Mouse (Mus musculus): ENCODE measurements around the gene Sept9.
"Not testable (repeated sequence)": the region's sequence is repeated elsewhere in the genome, so short reads cannot be mapped to it uniquely, and the experiment has no call there.

The Sept9 gene

GRCm38 (mm10) chr11:117338503-117338902 lies 139.0 kb downstream of the Sept9 start:
- no peak for DNase-seq (ENCODE audit: extremely low read depth, low read depth, low spot score)

DNA sequence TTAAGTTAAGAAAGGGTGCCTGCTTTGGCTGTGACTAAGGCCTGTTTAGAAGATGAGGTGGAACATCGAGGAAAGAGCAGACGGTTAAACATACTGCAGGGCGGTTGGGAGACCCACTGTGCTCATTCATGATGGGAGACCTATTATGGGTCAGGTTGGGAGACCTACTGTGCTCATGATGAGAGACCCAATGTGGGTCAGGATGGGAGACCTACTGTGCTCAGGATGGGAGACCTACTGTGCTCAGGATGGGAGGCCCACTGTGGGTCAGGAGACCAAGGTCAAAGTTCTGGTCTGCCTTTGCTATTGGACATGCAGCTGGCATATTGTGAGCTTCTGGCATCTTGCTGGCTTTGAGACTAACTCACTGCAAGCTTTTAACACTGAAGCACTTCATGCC lies 139.6 kb downstream of the Sept9 start:
- no peak for DNase-seq (ENCODE audit: extremely low read depth, low read depth, low spot score)

DNA sequence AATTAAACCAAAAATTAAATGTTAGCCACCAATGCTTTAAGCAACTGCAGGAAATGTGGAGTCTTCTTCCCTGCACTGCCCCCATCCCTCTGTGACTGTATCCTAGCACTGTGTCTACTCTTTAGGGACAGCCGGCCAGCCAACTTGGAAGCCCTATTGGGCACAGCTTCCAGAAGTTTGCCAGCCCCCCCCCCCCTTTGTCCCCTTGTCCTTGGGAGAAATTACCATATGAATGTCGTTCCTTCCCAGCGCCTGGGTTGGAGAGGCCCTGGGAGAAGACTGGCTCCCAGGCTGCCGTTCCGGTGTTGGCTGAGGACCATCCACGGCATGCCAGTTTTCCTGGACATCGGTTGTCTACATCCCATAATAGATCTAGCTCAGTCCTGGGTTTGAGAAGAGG lies 141.8 kb downstream of the Sept9 start:
- no peak for DNase-seq (ENCODE audit: extremely low read depth, low read depth, low spot score)

DNA sequence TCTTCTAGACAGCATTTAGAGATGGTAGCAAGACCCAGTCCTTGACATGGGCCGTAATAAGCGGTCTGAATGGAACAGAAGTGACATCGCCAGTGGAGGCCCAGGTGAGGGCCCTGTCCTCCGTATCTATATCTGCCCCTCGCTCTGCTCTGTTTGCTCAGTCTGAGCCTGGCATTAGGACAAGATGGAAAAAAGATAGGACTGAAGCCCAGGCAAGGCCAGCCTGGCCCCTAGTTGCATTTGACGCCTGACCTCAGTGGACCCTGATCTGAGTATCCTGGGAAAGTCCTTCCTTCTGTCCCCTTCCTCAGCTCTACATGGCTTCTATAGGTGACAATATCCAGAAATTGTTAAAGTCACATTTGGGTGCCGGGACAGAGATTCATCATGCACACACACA lies 142.6 kb downstream of the Sept9 start:
- no peak for DNase-seq (ENCODE audit: extremely low read depth, low read depth, low spot score)

GRCm38 (mm10) chr11:117342490-117342889 lies 143.0 kb downstream of the Sept9 start:
- not testable (repeated sequence) for DNase-seq (ENCODE audit: extremely low read depth, low read depth, low spot score)

DNA sequence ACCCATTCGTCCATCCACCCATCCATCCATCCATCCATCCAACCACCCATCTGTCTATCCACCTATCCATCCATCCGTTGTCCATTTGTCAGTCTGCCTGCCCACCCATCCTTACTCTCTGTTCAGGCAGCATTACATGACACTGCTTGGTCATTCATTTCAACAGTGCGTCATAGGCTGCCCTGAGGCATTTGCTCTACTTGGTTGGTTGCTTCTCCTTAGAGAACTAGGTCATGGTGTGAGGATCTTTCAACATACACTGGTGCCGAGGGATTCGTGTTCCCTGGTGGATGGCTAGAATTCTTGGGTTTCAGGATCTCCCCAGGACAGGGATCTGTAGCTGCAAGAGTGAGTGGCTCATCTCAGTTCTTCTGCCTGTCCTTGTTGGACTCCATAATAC lies 144.3 kb downstream of the Sept9 start:
- no peak for DNase-seq (ENCODE audit: extremely low read depth, low read depth, low spot score)

DNA sequence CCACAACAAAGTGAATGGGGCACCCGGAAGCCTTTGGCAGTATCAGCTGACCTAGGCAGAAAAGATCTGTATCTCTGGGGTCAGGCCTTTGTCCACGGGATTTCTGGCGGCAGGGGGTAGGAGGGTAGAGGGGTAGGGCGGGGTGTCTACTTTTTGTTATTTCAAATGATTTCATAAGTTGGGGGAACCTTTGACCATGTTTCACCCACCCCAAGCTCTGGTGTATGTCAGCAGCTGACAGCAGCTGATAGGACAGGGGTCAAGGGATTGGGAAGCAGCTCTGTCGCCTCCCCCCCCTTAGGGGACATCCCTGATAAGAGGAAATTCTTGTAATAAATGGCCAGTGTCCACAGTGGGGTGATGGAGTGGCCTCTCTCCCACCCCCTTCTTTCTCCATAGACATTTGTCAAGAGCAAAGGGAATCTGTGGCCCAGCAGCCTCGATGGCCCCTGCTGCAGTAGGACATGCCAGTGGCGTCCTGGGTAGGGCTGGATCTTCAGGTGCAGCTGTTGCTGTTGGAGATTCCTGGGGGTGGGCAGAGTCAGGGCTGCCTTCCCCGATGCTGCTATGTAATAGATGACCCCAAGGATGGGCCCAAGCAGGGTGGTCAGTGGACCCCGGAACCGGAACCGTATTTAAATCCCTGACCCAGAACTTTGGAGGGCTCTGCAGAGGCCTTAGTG lies 145.0 kb downstream of the Sept9 start:
- no peak for DNase-seq (ENCODE audit: extremely low read depth, low read depth, low spot score)

- DNase-seq (ENCODE audit: extremely low read depth, low read depth, low spot score): no peak
These were observed 145.7 kb downstream of the Sept9 start for GRCm38 (mm10) chr11:117345022-117345765.

DNA sequence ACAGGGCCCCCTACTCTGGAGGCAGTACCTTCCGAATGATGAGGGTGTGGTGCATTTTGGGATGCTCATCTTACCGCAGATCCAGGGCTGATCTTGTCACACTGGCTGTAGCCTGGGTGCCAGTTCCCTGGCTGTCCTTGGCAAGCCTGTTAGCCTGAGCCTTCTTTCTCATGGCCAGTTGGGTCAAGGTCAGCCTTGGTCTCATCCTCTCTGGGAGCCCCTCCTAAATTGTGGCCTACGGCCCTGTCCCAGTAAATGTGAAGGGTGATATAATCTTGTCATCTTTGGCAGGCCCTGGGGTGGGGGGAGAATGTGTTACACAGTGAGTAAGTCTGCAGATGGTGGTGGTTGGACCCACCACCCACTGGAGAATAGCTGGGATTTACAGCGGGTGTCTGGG lies 147.8 kb downstream of the Sept9 start:
- no peak for DNase-seq (ENCODE audit: extremely low read depth, low read depth, low spot score)

DNA sequence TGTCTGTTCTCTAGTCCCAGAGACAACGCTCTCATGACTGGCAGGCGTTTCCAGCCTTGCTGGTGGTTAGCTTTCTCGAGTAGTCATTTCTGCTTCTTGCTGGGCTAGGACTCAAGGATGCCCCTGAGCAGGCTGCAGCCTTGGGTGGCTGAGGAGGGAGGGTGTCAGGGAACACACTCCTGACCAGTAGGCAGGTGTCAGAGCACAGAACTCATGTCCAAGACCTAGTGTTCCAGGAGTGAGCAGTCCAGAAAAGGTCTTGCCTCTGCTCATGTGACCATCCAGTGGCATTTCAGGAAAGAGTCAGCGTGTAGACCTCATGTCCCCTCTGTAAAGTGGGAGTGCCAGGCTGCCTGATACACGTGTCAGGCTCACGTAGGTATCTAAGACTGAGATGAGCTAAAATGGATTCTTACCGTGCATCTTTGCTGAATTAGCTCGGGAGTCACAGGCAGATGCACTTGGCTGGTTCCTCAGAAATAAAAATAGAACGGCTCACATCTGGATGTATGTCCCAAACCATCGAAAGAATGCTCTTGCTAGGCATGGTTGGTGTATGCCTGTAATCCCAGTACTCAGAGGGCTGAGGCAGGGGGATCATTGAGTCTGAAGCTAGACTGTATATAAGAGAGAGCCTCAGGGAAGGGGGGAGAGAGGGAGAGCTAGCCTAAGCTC lies 149.1 kb downstream of the Sept9 start:
- DNase-seq (ENCODE audit: extremely low read depth, low read depth, low spot score): no peak

DNA sequence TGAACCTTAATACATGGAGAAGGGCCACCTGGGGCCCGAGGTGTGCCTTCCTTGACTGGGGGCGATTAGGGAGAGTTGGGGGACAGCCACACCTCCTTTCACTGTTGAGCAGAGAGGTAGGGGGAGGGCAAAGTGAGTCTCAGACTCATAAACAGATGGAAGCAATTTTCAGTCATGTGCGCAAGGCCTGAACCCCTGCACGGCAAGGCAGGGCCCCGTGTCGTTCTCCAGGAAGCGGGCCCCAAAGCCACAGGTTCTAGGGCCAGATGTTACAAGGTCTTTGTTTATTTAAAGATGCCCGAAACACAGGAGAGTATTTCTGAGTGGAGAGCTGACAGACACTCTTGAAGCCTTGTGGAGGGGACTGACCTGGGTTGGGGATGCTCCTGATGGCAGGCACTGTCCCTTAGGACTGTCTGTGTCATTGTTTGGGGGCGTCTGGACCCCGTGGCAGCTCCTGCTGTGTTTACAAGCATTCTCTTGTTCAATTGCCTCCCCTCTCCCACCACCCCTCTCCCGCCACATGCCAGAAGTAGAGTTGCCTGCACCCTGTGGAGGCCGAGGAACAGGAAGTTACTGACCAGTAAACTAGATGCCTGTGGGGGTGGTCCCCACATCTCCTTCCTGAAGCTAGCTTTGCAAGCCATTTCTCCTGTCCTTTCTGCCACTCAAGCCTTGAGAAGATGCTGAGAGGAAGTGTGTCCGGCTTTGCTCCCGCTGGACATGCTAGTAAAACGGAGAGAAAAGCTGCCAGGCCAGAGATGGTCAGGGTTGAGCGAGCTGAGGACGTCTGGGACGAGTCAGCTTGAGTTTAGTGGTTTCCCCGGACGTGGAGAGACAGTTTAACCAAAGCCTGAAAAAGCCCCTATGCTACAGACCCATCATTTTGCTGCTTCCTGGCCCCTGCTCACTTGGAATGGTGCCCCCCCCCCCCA lies 150.2 kb downstream of the Sept9 start:
- DNase-seq (ENCODE audit: extremely low read depth, low read depth, low spot score): no peak

- no peak for DNase-seq (ENCODE audit: extremely low read depth, low read depth, low spot score)
These were observed 151.2 kb downstream of the Sept9 start for GRCm38 (mm10) chr11:117350462-117351222.

DNA sequence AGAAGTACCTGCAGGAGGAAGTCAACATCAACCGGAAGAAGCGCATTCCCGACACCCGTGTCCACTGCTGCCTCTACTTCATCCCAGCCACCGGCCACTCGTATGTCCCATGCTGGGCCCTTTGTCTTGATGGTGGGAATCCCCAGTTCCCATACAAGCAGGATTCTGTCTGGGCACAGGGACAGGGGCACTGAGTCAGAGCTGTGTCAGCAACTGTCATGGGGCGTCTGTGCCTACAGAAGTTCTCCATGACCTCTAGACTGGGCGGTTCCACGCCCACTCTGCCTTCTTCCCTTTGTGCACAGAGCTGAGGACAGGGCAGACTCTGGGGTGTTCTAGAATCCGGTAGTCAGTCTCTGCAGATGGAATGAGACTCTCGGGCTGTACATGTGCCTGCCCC lies 153.7 kb downstream of the Sept9 start:
- no peak for DNase-seq (ENCODE audit: extremely low read depth, low read depth, low spot score)

- no peak for DNase-seq (ENCODE audit: extremely low read depth, low read depth, low spot score)
These were observed 154.6 kb downstream of the Sept9 start for GRCm38 (mm10) chr11:117354107-117354506.

DNA sequence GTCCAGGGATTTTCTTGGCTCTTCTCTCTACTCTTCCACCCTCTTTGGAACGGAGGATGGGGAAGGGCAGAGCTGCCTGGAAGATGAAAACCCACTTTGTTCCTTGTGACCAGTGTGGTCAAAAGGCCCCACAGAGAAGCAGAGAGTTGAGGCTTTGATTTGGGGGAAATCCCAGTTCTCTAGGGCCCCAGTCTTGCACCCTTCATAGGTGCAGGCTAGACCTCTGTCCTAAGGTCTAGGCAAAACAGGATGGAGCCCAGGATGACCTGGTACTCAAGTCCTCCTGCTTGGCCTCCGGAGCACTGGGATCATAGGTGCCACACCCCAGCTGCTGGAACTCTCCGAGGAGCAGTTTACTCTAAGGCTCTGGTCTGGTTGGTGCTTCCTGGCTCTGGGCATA lies 157.5 kb downstream of the Sept9 start:
- no peak for DNase-seq (ENCODE audit: extremely low read depth, low read depth, low spot score)

DNA sequence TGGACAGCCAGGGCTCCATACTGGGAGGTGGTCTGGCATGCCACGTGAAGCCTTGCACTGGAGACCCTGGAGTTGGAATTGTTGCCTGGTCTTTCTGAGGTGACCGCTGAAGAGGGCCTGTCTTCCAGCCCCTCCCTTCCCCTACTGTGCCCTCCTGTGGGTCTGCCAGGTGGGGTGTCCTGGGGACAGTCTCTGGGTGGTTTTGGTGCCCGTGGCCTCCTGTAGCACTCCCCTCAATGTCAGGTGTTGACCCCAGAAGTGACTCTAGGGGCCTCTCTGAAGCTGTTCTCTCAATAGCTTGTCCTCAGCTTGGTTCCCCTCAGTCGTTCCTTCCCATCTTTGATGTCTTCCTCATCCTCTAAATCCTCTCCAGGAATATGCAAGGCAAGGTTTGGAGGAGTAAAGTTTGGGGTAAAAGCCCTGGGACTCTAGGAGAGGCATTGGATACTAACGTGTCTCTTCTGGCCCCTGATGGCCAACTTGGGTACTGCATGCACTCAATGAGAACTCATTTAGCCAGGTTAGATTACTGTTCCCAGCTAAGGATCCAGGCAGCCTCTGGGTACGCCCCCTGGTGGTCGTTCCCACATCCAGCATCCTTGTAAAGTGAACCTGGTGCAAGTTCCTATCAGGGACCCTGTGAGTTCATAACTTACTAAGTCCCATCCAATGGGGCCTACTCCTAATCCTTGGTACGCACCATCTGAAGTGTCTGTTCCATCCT lies 158.6 kb downstream of the Sept9 start:
- peak; percentile 31 for DNase-seq (ENCODE audit: extremely low read depth, low read depth, low spot score)

DNA sequence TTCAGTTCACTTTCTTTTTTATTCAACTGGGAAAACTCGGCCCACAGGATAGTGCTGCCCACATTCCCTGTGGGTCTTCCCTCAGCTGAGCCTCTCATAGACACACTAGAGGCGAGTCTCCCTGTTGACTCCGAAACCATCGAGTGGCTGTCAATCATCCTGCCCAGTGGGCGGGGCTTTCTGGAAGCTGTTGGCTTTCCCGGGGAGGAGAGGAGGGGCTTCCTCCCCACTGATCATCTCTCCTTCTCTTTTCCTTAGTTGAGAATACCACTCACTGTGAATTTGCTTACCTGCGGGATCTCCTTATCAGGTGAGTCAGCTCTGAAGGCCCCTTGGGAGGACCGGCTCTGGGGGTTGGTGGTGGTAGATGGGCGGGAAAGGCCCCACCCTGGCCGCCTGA lies 159.7 kb downstream of the Sept9 start:
- DNase-seq (ENCODE audit: extremely low read depth, low read depth, low spot score): no peak

DNA sequence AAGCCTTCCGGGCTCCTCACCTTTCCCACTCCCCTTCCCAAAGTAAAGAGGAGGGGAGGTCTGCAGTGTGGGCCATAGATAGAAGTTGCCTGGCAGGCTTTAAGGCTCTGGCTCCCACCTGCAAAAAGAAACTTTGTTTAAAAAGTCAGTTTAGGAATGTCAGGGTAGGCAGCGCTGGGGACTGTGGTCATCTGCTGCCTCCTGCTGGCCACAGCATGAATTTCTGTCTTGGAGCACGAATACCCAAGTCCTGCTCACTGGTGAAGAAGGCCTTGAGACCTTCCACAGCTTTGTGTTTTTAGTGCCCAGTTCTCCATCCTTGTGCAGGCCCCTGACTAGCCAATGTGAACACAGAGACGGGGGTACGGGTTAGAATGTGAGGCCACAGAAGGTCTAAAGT lies 160.4 kb downstream of the Sept9 start:
- no peak for DNase-seq (ENCODE audit: extremely low read depth, low read depth, low spot score)

GRCm38 (mm10) chr11:117360561-117360960 lies 161.1 kb downstream of the Sept9 start:
- no peak for DNase-seq (ENCODE audit: extremely low read depth, low read depth, low spot score)

GRCm38 (mm10) chr11:117362307-117362706 lies 162.8 kb downstream of the Sept9 start:
- no peak for DNase-seq (ENCODE audit: extremely low read depth, low read depth, low spot score)
